Mouse (Mus musculus): Measurements from ENCODE around the gene Rbfox2. TPM values are rescaled to one million over a fixed set of nuclear protein-coding genes. Genes with fewer than 3 reads are reported as not detected.

Rbfox2 gene
- polyA plus RNA-seq, 2 experiments, result 94.7 to 189 TPM

- no peak for TF ChIP-seq POLR2A (IDR thresholded peaks at IDR 0.05; ENCODE audit: borderline replicate concordance, extremely low read depth, insufficient read depth, insufficient read length)
- Histone ChIP-seq H3K4me2 (replicated peaks; ENCODE audit: low read depth, low read length, severe bottlenecking) (no peak overlapping the region), H3K9ac (ENCODE audit: low read depth, low read length, severe bottlenecking) (no peak overlapping the region), H3K4me1 (ENCODE audit: control insufficient read depth, insufficient read depth, low read length) (no peaks in the 10 kb centered on the region; the same call in 1 of the 2 replicates), H3K27me3 (ENCODE audit: control insufficient read depth, insufficient read depth, low read length) (no peaks in the 10 kb centered on the region), H3K9me3 (ENCODE audit: control insufficient read depth, low read length) (no peaks in the 10 kb centered on the region), H3K4me3 (replicated peaks; ENCODE audit: low read length) (no peak overlapping the region), H3K27ac (replicated peaks; ENCODE audit: low read depth, low read length) (no peak overlapping the region), H3K36me3 (ENCODE audit: control insufficient read depth, insufficient read depth, low read length) (peaks cover 28% of the 10 kb centered on the region)
- DNase-seq (ENCODE audit: low spot score), result no peak
- ATAC-seq (ENCODE audit: low FRiP score, low read depth), result no peak
- WGBS, result 83% methylated on average over 10 of the region's 10 CpGs
These were observed 199.5 kb downstream of the Rbfox2 start for GRCm38 (mm10) chr15:77107169-77107908.

- no peak overlapping the region for H3K4me3 ChIP-seq (replicated peaks; ENCODE audit: low read length)
- H3K36me3 ChIP-seq (ENCODE audit: control insufficient read depth, insufficient read depth, low read length), result peaks cover 33% of the 10 kb centered on the region
- H3K4me2 ChIP-seq (replicated peaks; ENCODE audit: low read depth, low read length, severe bottlenecking), result no peak overlapping the region
- H3K9me3 ChIP-seq (ENCODE audit: control insufficient read depth, low read length), result no peaks in the 10 kb centered on the region
- DNase-seq (ENCODE audit: low spot score) (no peak), ATAC-seq (ENCODE audit: low FRiP score, low read depth) (no peak)
- no peaks in the 10 kb centered on the region for H3K4me1 ChIP-seq (ENCODE audit: control insufficient read depth, insufficient read depth, low read length)
- no peak overlapping the region for H3K27ac ChIP-seq (replicated peaks; ENCODE audit: low read depth, low read length)
- no peak for TF ChIP-seq POLR2A (IDR thresholded peaks at IDR 0.05; ENCODE audit: borderline replicate concordance, extremely low read depth, insufficient read depth, insufficient read length)
- no peak overlapping the region for H3K9ac ChIP-seq (ENCODE audit: low read depth, low read length, severe bottlenecking)
- H3K27me3 ChIP-seq (ENCODE audit: control insufficient read depth, insufficient read depth, low read length), result no peaks in the 10 kb centered on the region
- WGBS, result 73% methylated on average over 10 of the region's 10 CpGs
These were observed 201.5 kb downstream of the Rbfox2 start for GRCm38 (mm10) chr15:77105273-77105672.

- H3K9me3 ChIP-seq (ENCODE audit: control insufficient read depth, low read length), result no peaks in the 10 kb centered on the region
- no peaks in the 10 kb centered on the region for H3K27me3 ChIP-seq (ENCODE audit: control insufficient read depth, insufficient read depth, low read length)
- ATAC-seq (ENCODE audit: low FRiP score, low read depth) (no peak), DNase-seq (ENCODE audit: low spot score) (no peak)
- H3K4me1 ChIP-seq (ENCODE audit: control insufficient read depth, insufficient read depth, low read length), result no peaks in the 10 kb centered on the region
- H3K4me2 ChIP-seq (replicated peaks; ENCODE audit: low read depth, low read length, severe bottlenecking), result no peak overlapping the region
- no peak overlapping the region for H3K9ac ChIP-seq (ENCODE audit: low read depth, low read length, severe bottlenecking)
- TF ChIP-seq POLR2A (IDR thresholded peaks at IDR 0.05; ENCODE audit: borderline replicate concordance, extremely low read depth, insufficient read depth, insufficient read length), result no peak
- H3K4me3 ChIP-seq (replicated peaks; ENCODE audit: low read length), result no peak overlapping the region
- H3K36me3 ChIP-seq (ENCODE audit: control insufficient read depth, insufficient read depth, low read length), result peaks cover 39% of the 10 kb centered on the region
- H3K27ac ChIP-seq (replicated peaks; ENCODE audit: low read depth, low read length), result no peak overlapping the region
- 80% methylated on average over 10 of the region's 10 CpGs for WGBS
These were observed 202.2 kb downstream of the Rbfox2 start for GRCm38 (mm10) chr15:77104349-77105158.

- no peak for TF ChIP-seq POLR2A (IDR thresholded peaks at IDR 0.05; ENCODE audit: borderline replicate concordance, extremely low read depth, insufficient read depth, insufficient read length)
- 90% methylated on average over 5 of the region's 5 CpGs for WGBS
These were observed 204.1 kb downstream of the Rbfox2 start for GRCm38 (mm10) chr15:77102685-77103084.

GRCm38 (mm10) chr15:77099756-77100155 lies 207.0 kb downstream of the Rbfox2 start:
- DNase-seq (ENCODE audit: low spot score) (no peak), ATAC-seq (ENCODE audit: low FRiP score, low read depth) (no peak)
- Histone ChIP-seq H3K4me2 (replicated peaks; ENCODE audit: low read depth, low read length, severe bottlenecking) (no peak overlapping the region), H3K27me3 (ENCODE audit: control insufficient read depth, insufficient read depth, low read length) (no peaks in the 10 kb centered on the region), H3K9me3 (ENCODE audit: control insufficient read depth, low read length) (no peaks in the 10 kb centered on the region), H3K27ac (replicated peaks; ENCODE audit: low read depth, low read length) (no peak overlapping the region), H3K4me3 (replicated peaks; ENCODE audit: low read length) (no peak overlapping the region), H3K4me1 (ENCODE audit: control insufficient read depth, insufficient read depth, low read length) (no peaks in the 10 kb centered on the region), H3K9ac (ENCODE audit: low read depth, low read length, severe bottlenecking) (no peak overlapping the region), H3K36me3 (ENCODE audit: control insufficient read depth, insufficient read depth, low read length) (peaks cover 69% of the 10 kb centered on the region)
- TF ChIP-seq POLR2A (IDR thresholded peaks at IDR 0.05; ENCODE audit: borderline replicate concordance, extremely low read depth, insufficient read depth, insufficient read length), result no peak
- WGBS, result 39% methylated on average over 3 of the region's 3 CpGs

More at GRCm38 (mm10) chr15:77102685-77103084, 204.1 kb downstream of the Rbfox2 start:
- no peak overlapping the region for H3K4me3 ChIP-seq (replicated peaks; ENCODE audit: low read length)
- no peak for DNase-seq (ENCODE audit: low spot score)
- no peak for ATAC-seq (ENCODE audit: low FRiP score, low read depth)
- peaks cover 50% of the 10 kb centered on the region for H3K36me3 ChIP-seq (ENCODE audit: control insufficient read depth, insufficient read depth, low read length)
- no peak overlapping the region for H3K9ac ChIP-seq (ENCODE audit: low read depth, low read length, severe bottlenecking)
- no peaks in the 10 kb centered on the region for H3K9me3 ChIP-seq (ENCODE audit: control insufficient read depth, low read length)
- no peak overlapping the region for H3K4me2 ChIP-seq (replicated peaks; ENCODE audit: low read depth, low read length, severe bottlenecking)
- no peaks in the 10 kb centered on the region for H3K27me3 ChIP-seq (ENCODE audit: control insufficient read depth, insufficient read depth, low read length)
- no peaks in the 10 kb centered on the region for H3K4me1 ChIP-seq (ENCODE audit: control insufficient read depth, insufficient read depth, low read length)
- H3K27ac ChIP-seq (replicated peaks; ENCODE audit: low read depth, low read length), result no peak overlapping the region
